Mouse (Mus musculus) lung, postnatal 14 days (tissue): ENCODE results near the gene Oscp1.
A peak's percentile ranks its signal among the peaks of the same experiment; 100 is the strongest.

ENCODE experiments used
- DNase-seq: peaks from one replicate; pipeline ENCODE4 v3.0.0; 2021

Gene Oscp1

DNA sequence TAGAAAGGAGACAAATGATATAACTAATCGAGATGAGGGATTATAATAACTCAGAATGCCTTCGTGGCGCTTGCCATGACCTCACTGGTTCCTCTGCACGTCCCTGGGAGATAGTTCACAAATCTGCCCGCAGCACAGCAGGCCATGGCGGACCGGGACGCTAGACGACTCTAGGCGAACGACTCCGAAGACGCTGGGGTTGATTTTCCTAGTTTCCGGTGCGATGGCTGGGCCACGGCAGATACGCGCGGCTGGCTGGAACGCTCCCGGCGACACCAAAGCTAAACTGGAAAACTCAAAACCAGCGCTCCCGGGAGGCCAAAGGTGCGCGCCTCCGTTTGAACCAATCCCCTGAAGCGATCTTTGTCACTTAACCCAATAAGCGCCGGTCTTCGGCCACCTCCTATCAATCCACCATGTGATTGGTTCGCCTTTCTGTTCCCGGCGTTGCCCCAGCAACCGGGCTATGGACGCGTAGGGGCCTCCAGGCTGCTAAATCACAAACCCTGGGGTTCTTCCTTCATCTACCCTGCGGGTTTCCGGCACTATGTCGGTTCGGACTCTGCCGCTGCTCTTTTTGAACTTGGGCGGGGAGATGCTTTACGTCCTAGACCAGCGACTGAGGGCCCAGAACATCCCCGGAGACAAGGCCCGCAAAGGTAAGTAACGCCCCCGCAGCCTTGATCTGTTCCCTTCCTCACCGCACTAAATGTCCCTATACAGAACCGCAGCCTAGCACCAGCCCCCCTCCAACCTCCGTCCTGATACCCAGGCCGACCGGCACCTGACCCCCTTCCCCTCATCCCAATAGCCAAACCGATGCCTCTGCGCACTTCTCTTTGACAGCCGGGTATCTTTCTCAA lies at the start of gene Oscp1:
Gene Oscp1 (plus strand): TSS at position 432 of the 863 bp plus-strand sequence.
- DNase-seq: peak; percentile 87

DNA sequence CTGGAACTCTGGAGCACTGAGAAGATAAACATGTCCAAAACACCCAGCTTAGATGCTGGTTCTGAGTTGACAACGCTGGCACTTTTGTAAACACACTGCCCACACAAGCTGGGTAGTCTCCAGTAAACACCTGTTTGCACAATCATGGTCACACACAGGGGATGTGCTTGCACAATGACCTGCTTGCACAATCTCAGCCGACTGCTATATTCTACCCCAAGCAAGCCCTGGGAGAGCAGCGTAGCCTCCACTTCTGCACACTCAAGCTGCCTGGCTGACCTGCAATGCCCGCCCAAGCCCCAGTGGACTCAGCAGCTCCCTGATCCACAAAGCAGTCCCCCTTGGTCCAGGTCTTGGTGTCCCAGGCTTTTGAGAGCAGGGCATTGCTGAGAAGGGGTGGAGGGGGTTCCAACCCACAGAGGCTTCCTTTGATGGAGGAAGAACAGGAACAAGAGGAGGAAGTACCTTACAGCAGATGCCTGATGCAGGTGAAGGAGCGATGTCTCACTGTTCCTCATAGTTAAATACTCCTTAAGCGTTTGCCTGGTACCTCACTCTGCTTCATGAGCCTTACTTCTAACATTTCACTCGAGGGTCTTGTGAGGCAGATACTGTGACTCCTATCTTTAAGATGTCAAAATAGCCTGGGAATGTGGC lies 40.6 kb upstream of the Oscp1 start:
- DNase-seq: peak; percentile 36

DNA sequence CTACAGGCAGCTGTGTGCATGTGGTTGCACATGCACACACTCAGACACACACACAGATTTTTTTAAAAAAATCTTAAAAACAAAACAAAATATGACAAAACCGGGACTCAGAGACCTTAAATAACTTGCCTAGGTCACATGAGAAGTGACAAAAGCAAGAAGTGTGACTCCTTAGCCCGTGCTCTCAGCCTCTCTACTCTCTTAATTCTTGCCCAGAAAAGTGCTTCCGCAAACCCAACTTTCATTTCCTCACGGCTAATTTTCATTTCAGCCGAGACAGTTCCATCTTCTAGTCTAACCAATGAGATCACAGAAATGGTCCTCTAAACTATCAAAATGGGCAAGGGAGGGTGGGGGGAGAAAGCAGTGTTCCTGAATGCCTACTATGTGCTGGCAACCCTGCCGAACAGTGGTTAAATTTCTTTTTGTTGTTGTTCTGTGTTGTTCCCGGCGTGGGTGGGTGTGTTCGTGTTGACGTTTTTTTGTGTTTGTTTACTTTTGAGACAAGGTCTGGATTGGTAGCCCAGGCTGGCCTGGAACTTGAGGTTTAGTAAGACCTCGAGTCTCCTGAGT lies 39.3 kb upstream of the Oscp1 start:
- DNase-seq: no peak

DNA sequence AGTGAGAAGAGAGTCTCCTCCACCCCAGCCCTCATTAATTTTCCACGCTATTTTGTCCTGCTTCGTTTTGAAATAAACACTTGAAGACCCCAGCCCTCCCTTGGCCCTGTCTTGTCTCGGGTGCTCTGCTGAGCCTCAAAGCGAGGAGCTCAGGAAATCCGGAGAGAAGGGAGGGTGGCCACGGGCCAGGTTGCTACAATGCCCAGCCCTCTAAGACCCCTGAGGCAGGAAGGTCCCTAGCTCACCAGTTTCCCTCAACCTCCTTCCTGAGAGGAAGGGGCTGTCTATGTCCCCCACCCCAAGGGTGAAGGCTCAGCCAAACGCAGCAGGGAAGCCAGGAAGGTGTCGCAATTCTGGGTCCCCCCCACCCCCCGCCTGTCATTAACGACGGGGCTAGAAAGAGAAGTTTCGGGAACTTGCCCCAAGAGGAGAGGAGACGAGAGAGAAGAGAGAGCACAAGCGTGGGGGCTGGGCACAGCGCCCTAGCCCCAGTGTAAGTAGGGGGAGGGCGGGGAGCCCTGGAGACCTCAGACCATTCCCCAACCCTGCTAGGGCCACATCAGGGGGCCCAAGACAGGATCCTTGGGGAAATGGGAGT lies 34.0 kb upstream of the Oscp1 start, which contains the start of gene Csf3r:
Gene Csf3r (plus strand): TSS at position 248 of the 598 bp plus-strand sequence.
- DNase-seq: no peak

DNA sequence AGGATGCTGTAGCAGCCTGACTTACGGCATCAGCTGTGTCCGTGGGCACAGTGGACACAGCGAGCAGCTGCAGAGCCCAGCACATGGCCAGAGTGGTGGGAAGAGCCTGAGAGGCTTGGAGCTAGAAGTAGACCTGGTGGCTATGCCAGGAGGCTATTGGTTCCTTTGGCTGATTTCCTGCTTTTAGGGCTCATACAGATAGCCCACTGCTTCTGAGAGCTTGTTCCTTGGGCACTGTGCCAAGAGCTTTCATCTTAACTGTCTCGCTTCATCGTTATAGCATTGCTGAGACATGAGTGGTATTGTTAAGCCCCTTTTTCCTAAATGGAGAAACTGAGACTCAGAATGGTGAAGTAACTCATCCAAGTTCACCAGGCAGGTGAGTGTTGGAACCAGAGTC lies 32.6 kb upstream of the Oscp1 start:
- no peak for DNase-seq

DNA sequence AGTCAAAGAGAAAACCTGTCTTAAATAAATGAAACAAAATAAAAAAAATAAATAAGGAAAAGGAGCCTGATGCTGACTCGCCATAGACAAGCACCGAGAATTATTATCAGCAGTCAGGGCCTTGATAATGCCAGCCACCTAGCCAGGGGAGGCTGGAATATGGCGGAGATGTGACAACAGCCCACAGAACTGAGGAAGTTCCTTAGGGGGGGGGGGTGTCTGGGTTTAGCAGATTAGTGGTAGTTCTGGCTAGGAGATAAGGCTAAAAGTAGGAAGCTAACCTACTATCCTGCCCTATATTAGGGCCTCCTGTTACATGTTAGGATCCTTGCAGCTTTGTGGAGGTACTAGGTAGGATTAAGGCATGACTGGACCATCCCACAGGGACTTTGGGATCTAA lies 30.4 kb upstream of the Oscp1 start:
- no peak for DNase-seq

DNA sequence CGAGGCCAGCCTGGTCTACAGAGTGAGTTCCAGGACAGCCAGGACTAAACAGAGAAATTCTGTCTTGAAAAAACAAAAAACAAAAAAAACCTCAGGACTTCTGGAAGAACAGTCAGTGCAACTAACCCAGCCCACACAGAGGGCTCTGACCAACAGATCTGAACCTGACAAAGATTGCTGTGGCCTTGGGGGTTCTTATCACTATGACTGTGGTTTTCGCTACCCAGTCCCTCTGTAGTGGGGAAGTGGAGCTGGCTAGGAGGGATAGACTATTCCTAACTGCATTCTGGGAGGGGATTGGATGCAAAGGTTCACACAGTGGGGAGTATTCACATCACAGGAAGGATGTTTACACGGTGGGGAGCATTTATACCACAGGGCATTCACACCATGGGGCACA lies 29.3 kb upstream of the Oscp1 start:
- DNase-seq: no peak

DNA sequence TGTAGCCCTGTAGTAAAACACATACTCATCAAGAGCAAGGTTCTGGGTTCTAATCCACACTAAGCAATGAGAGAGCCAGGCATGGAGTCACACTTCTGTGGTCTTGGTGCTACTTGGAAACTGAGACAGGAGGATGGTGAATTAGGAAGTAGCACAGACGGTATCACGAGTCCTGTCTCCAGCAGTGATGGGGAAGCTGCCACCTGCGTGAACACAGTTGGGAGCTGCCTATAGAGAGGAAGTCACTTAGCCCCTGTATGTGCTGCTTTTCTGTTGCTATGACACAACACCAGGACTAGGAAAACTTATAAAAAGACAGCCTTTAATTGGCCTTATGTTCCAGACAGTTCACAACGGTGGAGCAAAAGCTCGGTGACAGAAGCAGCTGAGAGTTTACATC lies 27.7 kb upstream of the Oscp1 start:
- DNase-seq: no peak

DNA sequence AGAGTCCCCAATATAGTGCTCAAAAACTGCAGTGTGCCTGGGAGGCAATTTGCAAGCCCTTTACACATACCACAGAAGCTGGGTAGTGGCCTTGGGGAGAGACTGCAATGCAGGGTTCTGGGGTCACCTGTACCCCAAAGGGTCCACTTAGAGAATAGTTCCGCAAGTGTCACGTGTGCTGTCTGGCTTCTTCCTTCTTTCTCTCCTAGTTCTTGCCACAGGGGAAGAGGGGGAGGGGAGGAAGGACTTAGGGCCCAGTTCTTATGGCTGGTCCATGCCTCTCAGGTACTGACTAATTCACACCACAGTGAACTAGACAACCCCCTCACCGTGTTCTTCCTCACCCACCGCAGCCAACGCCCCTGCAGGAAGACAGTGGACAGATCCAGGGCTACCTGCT lies 23.0 kb upstream of the Oscp1 start:
- DNase-seq: no peak

DNA sequence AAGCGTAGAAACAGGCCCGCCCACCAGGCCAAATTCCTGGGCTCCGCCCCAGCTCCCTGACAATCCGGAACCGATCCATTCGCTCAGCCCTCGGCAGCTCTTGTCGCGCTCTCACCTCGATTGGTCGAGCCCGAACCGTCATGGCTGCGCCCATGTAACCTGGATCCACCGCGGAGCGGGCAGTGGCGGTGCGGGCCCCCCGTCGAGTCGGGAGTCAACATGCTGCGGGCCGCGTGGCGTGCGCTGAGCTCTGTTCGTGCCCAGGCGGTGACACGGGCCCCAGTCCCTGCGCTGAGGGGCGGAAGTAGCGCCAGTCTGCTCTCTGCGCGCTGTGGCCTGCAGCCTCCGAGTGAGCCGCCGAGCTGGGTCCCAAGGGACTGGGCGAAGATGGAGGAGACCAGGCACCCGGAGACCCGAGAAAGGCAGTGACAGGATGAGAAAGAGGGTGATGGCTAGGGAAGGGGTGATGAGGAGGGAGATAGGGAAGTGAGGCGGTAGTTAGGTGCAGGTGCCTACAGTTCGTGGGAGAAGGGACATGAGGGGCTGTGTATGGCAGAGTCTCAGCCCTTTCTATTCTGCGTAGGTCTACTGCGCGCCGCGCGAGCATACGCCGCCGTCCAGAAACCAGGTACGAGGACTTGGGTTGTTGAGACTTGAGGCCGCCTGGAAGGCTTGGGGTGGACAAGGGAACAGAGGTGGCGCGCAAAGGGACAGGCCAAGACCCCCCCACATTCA lies 11.3 kb upstream of the Oscp1 start, which contains the start of gene Mrps15:
Gene Mrps15 (plus strand): TSS at position 75 of the 735 bp plus-strand sequence.
- peak; percentile 82 for DNase-seq

DNA sequence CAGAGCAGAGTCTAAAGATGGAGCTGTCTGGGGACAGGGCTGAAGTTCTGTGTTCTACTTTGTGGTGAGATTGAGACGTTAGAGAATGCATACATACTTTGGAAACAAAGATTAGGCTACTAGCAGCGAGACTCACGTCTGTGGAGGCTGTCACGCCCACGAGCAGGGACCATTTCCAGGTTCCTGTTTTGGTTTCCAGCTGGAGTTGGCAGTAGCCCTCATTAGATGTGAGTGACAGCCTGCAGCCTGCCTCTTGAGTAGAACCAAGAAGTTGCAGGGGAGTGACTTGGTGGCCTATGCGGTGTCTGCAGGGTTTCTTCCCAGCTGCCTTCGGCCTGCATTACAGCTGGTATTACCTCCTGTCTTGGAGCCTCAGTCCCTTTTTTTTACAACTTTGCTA lies 6.7 kb upstream of the Oscp1 start:
- DNase-seq: peak; percentile 65

DNA sequence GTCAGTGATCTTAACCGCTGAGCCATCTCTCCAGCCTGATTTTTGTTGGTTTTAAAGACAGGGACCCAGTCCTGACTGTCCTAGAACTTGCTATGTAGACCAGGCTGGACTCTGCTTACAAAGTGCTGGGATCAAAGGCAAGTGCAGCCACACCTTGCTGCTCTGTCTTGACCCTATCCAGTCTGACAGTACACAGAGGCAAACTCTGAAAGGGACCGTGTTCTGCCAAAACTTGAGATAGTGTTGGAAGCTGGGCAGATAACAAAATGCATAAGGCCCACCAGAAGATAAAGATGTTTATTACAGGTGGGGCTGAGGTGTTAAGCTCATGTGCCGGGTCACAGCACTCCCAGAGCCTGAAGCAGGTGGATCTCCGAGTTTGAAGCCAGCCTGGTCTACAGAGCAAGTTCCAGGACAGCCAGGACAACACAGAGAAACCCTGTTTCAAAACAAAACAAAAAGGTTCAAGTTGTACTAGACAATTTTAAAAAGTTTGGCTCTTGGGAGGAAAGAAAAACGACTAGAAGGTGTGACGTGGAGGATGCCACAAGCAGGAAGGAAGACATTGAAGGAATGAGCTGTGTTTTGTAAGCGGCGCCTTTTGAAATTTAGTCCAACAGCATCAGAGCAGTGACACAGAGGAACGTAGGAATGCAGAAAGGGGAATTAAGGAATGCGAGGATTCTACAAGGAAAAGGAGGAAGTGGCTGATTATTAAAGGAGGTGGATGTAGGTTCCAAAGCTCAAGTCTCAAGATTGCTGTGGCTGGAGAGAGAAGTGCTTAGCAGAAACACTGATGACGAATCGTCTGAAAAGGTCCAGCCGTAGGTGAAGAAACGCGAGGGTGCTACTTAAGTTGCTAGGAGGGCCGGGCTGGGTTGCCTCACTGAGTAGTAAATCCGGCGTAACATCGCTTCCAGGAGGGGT lies 895 bp upstream of the Oscp1 start:
- no peak for DNase-seq

DNA sequence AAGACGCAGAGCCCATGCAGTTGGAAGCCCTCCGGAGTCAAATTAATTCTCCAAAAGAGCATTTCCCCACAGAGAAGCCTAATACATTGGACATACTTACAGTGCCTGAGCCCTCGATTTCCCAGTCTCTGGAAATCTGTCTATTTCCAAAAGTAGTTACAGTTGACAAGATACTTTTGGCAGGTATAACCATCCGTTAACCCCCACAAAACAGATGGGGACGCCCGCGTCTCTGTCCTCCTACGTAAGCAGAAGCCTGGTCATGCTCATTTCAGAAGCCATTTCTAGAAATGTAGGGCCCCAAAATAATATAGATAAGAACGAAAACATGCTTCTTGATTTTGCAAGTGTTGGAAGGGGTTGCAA lies 615 bp downstream of the Oscp1 start:
- no peak for DNase-seq

DNA sequence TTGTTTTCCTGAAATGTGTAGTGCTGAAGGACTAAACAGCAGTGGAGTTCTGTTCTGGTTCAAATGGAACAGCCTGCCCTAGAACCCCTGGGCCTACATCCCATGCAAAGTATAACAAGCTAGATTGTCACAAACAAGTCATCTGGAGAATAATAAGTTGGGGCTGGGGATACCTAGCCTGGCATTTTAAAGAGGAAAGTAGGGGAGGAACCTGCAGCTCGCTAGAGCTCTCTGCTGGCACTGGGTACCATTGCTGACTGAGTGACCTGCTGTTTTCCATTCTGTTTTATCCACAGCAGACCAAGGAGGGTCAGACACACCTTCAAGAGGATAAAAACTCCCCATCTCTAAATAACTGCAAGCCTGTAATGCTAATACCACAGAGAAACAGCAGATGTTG lies 4.5 kb downstream of the Oscp1 start:
- DNase-seq: no peak

DNA sequence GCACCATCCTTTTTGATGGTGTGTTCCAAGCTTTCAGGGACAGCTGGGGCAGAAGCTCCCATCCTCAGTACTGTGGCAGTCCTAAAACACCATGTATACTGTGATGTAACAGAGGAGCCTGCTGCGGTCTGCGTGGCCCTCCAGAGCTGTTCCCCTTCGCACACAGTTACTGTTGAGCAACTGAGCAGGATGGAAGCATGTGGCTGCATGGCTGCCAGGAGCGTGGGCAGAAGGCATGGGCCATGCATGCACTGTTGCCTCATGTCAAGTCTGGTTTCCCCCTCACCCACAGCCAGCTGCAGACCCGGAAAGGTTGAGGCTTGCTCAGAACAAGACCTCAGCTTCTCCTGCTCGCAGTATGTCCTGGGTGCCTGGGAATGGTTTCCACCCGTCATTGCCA lies 6.9 kb downstream of the Oscp1 start:
- no peak for DNase-seq

DNA sequence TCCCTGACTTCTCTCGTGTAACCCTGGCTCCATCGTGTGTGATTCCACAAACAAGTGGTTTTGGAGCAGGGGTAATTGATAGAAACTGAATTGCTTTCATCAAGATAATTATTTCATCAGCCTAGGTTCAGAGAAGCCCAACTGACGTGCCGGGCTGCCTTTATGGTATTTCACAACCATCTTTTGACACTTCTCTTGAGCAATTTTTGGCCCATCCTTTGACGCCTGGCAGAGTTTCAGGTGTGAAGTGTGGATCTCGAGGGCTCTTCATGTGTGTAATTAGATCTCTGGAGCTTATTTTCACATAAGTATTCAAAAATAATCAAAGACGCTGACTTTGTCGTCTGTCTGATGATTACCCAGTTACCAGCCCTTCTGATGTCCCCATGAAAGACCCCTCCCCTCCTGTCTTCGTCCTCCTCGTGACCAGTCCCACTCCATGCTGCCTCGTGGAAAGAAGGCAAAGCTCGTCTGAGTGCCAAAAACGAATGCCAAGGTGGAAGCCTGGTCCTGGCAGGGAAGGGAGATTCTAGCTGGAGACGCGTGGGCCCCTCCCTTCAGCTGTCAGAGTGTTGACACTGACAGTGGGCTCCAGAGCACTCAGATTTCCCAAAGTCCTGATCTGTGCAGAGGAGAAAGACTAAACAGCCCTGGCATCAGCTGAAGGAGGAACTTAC lies 9.2 kb downstream of the Oscp1 start:
- DNase-seq: peak; percentile 69

DNA sequence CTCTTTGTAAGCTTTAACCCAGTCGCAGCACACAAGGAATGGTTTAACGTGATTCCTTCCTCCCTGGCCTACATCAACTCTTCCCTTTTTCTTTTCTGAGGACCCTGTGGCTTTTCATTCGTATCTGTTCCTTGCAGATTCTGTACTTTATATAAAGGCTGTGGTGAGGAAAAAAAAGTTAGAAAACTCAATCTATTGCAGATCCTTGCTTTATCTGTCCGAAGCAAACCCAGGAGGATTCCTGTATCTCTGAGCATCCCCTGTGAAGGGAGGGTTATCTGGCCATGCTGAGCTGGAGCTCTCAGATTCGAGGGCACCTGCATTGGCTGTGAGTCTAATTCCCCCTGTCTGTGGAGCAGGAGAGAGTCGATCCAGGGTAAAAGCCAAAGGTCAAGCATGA lies 10.5 kb downstream of the Oscp1 start:
- DNase-seq: no peak

DNA sequence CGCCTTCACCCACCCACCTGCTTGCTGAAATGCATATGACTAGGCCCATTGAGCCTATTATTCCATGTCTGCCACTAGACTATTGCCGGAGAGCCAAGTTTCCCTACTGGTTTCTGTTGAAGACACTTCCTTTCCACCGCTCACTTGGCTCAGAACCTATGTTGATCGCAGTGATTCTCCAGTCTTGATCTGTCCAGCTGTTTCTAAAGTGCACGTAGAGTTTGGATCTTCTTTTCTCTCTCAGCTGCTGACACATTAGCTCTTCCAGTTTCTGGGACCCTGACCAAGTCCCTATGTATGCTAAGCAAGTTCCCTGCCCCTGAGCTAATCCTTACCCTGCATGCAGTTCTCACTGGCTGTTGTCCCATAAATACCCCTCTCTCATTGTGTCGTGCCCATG lies 19.5 kb downstream of the Oscp1 start:
- DNase-seq: no peak

DNA sequence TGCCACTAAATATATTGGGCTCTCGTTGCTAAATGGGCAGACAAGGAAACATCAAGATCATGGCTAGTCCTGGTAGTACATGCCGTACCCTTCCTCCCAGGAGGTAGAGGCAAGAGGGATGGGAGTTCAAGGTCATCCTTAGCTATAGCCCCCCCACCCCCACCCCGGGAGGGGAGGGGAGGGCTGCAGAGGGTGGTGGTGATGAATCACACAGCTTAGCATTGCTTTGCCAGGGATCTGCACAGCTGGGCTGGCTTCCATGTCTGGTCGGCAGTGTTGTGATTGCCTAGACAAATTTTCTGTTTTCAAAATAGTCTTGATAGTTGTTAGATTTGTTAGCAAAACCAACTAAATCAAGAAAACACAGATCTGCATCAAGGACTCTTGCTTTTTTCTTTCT lies 20.9 kb downstream of the Oscp1 start:
- peak; percentile 40 for DNase-seq

DNA sequence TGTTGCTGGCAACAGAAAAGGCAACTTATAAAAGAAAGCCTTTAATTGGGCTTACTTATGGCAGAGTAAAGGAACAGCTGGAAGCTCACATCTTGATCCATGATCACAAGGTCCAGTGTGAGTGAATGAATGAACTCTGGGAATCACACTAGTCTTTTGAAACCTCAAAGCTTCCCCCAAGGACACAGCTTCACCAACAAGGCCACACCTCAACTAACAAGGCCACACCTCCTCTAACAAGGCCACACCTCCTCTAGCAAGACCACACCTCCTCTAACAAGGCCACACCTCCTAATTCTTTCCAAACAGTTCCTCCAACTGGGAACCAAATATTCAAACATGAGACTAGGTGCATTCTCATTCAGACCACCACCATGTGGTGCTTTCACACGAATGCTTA lies 23.2 kb downstream of the Oscp1 start:
- DNase-seq: no peak

DNA sequence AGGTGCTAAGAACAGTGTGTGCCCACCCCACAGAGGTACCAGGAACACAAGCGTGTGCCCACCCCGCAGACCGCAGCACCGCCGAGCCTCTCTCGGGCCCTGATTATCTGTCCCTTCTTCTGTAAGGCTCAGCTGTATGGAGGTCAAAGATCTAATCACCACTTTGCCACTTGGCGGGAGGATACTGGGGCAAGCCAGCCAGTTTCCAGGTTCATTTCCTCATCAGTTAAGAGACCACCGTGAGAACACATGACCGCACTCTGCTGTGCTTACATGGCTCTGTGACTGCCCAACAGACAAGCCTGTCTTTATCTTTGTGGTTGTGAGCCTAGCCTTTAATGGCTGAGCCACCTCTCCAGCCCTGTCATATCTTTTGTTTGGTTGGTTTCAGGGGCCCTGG lies 24.7 kb downstream of the Oscp1 start:
- DNase-seq: no peak
